Mouse (Mus musculus) gastrocnemius, postnatal 25 days (tissue): ENCODE results near the gene Ikzf2. TPM values are rescaled to one million over a fixed set of nuclear protein-coding genes. Genes with fewer than 3 reads are reported as not detected.

Experiments
- DNase-seq: peaks from one replicate; pipeline ENCODE4 v3.0.0; 2022
- total RNA-seq, 2 experiments: library from RNA; stranded (reverse); gene quantifications; 1 replicate in 1 of 2; 2 replicates in 1 of 2; pipeline ENCODE4 v1.2.3; 2021

The Ikzf2 gene
- total RNA-seq, 2 experiments from 2014 or later: 9.1 to 14.5 TPM

DNA sequence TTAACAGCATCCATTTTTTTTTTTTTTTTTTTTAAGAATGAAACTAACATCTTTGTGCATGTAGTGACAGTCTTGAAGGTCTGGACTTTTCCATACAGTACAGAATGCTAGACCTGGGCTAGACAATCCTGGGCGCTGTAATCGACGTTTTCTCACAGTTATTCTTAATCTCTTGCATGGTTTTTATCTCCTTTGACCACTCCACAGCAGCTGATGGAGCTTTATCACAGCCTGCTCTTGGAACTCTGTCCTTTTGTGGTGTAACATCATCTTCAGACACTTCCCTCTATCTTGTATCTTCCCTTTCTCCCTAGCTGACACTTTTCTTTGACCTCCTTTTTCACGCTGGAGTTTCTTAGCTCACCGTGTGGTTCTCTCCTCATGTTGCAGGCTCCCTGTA is 170.9 kb downstream of the Ikzf2 start:
- no peak for DNase-seq

DNA sequence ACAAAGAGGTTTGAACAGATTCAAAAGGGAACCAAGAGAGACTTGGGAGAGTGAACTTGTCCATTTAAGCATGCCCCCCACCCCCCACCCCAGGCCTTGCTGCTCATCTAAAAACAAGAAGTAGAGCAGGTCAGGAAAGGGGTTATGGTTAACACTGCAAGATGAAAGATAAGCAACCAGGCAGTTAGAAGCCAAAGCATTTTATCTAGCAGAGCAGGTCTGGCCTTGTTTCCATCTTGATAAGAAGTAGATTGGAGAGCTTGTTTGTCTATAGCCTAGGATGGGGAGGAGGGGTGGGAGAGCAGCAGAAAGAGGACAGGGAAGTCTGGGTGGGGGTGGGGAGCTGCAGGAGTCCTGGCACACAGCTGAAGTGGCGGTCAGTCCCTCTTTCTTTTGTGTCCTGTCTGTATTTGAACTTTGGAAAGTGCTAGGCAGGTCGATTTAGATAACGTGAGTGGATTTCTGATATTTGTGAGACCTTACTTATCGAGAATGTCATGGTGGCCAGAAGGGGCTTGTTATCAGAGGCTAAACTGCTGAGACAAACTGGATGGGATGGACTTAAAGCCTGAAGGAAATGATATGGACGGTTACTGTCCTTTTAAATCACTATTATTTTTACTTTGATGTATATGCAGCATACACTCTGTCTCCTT is 173.3 kb downstream of the Ikzf2 start:
- no peak for DNase-seq

DNA sequence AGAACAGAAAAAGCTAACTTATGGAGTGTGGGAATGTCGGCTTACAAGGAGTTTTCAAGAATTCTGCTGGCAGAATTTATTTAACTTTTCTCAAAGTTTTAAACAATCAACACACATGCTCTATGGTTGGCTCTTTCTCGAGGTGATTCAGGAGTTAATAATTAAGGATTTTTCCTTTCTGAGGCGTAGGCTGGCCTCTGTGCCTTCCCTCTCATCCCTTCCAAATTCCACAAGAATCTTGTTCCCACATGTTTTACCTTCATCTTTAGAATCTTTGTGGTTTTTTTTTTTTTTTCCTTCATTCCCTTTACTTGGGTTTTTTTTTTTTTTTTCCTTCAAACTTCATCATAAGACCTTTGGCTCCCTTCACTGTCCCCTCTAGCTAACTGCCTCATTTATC is 178.8 kb downstream of the Ikzf2 start:
- no peak for DNase-seq

DNA sequence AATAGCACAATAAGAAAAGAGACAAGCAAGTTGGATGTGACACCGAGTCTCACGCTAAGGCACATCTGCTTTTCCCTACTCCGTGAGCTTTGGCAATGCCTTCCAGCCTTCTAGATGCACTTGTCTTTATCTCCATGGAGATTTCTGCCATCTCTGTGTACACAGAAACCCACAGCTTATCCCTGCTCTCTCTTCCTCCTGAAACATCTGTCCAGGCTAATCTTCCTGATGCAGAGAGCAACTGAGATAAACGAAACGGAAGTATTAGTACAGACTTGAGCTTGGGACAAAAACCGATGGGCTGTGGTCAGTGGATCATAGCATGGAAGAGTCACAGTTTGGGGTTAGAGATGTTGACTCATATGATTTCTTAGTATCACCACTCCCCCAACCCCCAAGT is 179.5 kb downstream of the Ikzf2 start:
- DNase-seq: no peak

DNA sequence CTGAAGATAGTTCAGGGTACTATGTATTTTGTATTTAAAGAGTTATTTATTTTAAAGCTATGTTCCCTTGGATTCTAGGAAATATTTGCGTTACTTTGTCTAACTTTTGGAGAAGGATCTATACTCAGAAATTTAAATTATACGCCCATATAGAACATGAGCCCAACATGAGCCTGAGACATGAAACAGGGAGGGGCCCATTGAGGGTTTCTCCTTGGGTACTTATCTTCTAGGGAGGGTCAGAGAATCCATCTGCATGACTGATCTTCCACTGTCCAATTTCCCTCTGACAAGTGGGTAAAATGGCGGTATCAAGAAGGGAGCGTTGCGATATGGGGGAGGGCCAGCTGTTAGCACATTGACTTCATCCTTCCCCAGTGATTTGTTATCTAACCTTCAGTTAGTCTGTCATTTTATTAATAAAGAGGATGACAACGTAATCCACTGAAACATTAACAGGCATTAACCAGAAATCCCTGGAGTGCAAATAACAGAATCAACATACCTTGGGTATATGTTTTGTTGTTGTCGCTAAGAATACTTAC is 180.4 kb downstream of the Ikzf2 start:
- no peak for DNase-seq

DNA sequence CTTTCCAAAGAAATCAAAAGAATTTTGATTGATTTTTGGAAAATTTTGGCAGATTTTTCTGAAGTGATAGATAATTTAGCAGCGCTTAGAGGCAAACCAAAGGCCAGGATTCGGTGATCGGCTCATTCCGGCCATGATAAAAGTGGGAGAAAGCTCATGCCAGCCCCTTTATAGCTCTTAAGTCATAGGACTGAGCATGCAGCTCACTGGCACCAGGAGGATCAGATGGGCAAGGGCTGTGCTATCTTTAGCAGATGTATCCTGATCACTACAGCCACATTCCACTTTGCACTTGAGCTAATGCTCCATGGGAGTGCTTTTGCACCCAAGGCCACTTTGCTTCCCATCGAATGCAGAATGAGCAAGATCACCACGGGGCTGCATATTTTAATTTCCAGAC is 181.0 kb downstream of the Ikzf2 start:
- peak; percentile 54 for DNase-seq

DNA sequence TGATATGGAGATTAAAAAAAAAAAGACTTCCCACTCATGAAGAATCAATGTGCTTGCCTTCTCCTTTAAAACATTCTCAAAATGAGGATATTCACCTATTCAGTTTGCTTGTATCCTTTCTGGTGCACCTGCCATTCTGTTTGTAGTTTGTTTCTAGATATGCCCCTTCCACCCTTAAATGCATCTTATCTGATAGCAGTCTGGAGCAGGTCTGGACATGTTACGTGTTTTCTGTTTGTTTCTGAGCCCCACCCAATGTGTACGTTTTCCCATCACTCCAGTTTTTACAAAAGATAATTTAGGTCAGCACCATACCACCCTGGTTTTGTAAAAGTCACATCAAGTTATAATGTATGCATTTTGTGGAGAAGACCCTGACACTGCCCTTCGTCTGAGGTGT is 186.7 kb downstream of the Ikzf2 start:
- DNase-seq: no peak

DNA sequence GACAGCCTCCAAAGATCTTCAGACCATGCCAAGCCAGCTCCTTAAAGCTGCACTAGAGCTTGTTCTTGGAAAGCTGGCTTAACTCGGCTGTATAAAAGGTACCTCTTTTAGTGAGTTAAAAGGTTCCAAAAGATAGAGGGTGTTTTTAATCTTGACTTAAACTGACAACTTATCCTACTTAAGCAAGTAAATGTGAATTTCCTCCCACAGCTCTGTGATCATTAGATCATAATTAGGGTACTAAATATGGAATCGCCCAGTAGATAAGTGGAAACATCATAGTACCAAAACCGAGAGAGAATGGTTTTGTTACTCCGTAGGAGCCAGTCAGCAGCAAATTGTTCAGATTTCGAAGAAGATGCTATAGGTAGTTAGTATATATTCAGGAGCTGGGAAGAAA is 187.4 kb downstream of the Ikzf2 start:
- DNase-seq: no peak

DNA sequence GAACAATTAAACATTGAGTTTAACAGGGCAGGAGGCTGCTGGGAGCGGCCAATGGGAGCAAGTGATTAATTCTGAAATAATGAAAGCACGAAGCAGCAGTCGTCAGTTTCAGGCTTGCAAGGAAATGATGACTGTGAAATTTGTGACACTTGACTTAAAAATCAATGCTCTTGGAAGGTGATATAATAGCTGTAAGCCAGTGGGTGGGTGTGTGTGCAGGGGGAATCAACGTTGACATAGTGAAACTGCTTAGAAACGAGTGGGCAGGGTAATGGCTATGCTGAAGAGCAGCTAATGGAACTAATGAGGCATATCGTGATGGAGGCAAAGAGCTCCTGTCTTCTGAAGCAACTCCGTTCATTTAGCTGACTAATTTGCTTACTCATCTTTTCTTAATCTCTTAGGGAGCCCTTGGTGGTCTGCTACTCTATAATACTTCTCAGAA is 188.2 kb downstream of the Ikzf2 start:
- DNase-seq: no peak

DNA sequence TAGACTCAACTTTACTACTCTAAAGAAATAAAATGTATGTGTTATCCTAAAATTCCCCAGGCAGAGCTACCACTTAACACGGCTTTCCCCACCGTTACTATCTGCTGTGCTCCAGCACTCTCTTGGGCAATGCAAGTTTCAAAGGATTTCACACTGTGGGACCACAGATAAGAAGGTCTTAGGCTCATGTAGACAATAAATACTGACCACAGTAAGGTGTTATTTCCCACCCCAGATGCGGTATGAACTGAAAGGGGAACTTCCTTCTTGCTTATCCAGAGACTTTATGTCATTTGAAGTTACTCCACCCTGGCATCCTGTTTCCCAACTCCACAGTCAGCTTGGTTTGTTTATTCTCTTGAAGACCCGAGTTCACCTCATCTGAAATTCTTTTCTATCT is 191.0 kb downstream of the Ikzf2 start:
- DNase-seq: no peak

DNA sequence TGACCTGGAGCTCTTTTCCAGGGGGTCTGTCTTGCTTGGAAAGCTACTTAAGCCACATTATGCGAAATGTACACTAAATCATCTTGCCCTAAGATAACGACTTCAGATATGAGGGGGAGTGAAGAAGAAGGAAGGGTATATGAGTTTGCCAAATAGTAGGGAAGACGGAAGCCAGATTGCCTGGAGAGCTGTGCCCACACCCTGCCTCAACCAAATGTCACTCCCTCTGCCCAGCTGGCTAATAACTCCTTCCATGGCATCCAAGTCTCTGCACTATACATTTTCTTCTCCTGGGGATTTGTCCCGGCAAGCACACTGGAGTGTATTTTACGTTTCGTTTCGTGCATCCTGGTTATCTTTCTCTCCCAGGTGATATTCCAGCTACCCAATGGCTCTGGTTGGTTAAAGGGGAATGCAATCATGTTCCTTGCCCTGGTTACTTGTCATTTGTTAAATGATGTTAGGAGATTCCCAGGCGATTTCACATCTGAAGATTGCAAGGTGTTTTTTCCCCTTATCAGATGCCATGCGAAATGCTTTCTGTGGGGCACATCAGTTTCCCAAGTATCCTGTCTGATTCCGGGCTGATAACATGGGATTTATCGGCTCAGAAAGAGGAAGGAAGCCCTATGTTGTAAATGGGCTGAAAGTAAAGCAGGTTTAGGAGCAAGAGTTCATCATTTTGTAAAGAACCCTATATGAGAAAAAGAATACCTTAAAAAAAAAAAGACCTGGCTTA is 193.6 kb downstream of the Ikzf2 start:
- no peak for DNase-seq

DNA sequence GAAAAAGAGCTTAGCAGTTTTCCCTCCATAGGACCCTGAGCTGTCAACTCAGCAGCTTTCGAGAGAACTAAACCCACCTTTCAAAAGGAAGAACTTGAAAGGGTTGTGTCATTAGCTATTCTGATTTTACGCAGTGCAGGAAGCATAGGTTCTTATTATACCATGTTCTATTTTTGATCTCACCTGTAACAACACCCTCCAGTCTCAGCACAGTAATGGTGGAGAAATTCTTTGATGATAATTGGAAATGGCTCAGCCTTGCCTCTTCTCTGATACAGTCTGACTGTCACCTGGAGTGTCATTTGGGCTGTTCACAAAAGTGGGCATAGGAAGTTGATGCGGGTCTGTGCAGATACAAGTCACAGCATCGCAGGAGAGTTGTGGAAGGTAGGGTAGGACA is 195.0 kb downstream of the Ikzf2 start:
- DNase-seq: no peak

DNA sequence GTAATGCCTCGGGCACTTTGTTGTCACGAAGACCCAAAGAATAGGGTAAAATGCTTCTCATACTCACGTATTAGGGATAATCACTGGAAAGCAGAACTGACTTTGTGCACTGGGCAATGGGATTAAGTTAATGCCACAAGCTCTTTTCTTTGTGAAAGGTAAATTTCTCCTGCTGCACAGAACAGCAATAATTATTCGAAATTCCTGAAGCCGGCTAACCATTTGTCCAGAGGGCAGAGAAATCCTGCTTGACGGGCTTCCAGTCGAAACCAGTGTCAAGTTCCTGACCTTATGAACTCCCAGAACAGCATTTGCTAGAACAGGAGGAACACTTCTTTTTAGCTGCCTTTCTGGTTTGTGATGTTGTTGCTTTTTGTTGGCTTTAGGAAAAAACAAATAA is 198.0 kb downstream of the Ikzf2 start:
- no peak for DNase-seq

DNA sequence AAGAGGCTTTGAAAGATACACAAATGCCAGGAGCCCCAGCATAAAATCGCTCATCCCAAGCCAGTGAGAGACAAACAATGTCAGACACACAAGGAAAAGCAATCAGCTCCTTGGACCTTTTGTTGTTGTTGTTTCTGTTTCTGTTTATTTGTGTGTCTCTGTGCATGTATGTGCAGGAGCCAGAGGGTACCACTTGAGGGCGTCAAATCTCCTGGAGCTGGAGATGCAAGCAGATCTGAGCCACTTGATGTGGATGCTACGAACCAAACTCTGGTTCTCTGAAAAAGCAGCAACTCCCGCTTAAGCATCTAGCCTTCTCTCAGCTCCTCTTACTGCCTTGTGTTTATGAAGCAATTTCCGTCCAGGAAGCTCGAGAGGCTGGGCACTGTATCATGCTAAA is 198.4 kb downstream of the Ikzf2 start:
- no peak for DNase-seq

Other genes with a start within 250 kb of the Ikzf2 start
- not detected for gene Spag16, start 139.7 kb upstream of the Ikzf2 start, total RNA-seq